15 mouse cellular contexts compared by ENCODE assay signal in genomic region chr12:31270776-31271175, GRCm38 (mm10). TPM values are rescaled to one million over a fixed set of nuclear protein-coding genes. Genes with fewer than 3 reads are reported as not detected.
DNase-seq lines count a peak whose midpoint lies in the region; ATAC-seq and TF ChIP-seq lines count a peak whose summit lies in the region.
"Had no signal": no experiment of that assay in that cellular context is flagged by ENCODE, and none has a peak within 500 bp of the region (broad histone marks: within the 10 kb centered on the region; RNA-seq: fewer than 3 reads in every experiment).

No protein-coding gene starts in this region.

- intact Hi-C loops in heart, postnatal 14 days (cut with DNase I) = no loop called here

- no peak for TF ChIP-seq EP300 in lung, postnatal 0 days (IDR thresholded peaks at IDR 0.05)

- H3K27ac ChIP-seq in heart, embryonic 14.5 days (replicated peaks in 1 of 2; ENCODE audit: control insufficient read depth in 1 of 2, insufficient read depth in 1 of 2, low read depth in 2 of 2, low read length in 2 of 2) = peak overlapping the region; percentile 80 to 85
- peak overlapping the region; percentile 68 for H3K27ac ChIP-seq in lung, postnatal 0 days (ENCODE audit: low read length)
- H3K27ac ChIP-seq in heart, embryonic 16.5 days (ENCODE audit: low read length) = peak overlapping the region; percentile 87
- peak overlapping the region; percentile 77 for H3K27ac ChIP-seq in stomach, embryonic 16.5 days (ENCODE audit: low read length)
- H3K27ac ChIP-seq in forebrain, embryonic 16.5 days (ENCODE audit: low read length) = no peak overlapping the region

- H3K36me3 ChIP-seq in heart, embryonic 14.5 days (ENCODE audit: control insufficient read depth, insufficient read depth, low read length) = peaks cover 88% of the 10 kb centered on the region
- H3K36me3 ChIP-seq in lung, postnatal 0 days (ENCODE audit: insufficient read depth, low read length) = peaks cover 12% of the 10 kb centered on the region; the same call in 1 of the 2 replicates
- peaks cover 44% of the 10 kb centered on the region for H3K36me3 ChIP-seq in heart, embryonic 16.5 days (ENCODE audit: control insufficient read depth, insufficient read depth)
- peaks cover 20% of the 10 kb centered on the region for H3K36me3 ChIP-seq in stomach, embryonic 16.5 days (ENCODE audit: control insufficient read depth, insufficient read depth, low read length)
- no peaks in the 10 kb centered on the region for H3K36me3 ChIP-seq in forebrain, embryonic 16.5 days (ENCODE audit: control insufficient read depth, insufficient read depth)

- H3K4me3 ChIP-seq in heart, embryonic 14.5 days (ENCODE audit: control insufficient read depth in 1 of 2, insufficient read depth in 1 of 2, low read depth in 1 of 2, low read length in 2 of 2) = 0 out of 4 replicates have a peak overlapping the region, but pooled peaks of 1 of the 2 experiments have one; percentile 6
- no peak overlapping the region for H3K4me3 ChIP-seq in lung, postnatal 0 days (ENCODE audit: low read depth, low read length)
- peak overlapping the region; percentile 18; the same call in 1 of the 2 replicates for H3K4me3 ChIP-seq in heart, embryonic 16.5 days (ENCODE audit: low read length)
- peak overlapping the region; percentile 9 for H3K4me3 ChIP-seq in stomach, embryonic 16.5 days (replicated peaks; ENCODE audit: low read length)
- H3K4me3 ChIP-seq in forebrain, embryonic 16.5 days (replicated peaks; ENCODE audit: low read length) = no peak overlapping the region

- 29% methylated on average over 5 of the region's 5 CpGs for WGBS in heart, embryonic 14.5 days
- WGBS in lung, postnatal 0 days = 38% methylated on average over 5 of the region's 5 CpGs
- WGBS in heart, embryonic 16.5 days = 33% methylated on average over 5 of the region's 5 CpGs
- WGBS in stomach, embryonic 16.5 days = 45% methylated on average over 5 of the region's 5 CpGs
- 74% methylated on average over 5 of the region's 5 CpGs for WGBS in forebrain, embryonic 16.5 days

- no peak for ATAC-seq in heart, embryonic 14.5 days (ENCODE audit: insufficient number of reproducible peaks, insufficient read depth, low FRiP score, low read depth)
- ATAC-seq in lung, postnatal 0 days = no peak
- ATAC-seq in heart, embryonic 16.5 days (replicated peaks; ENCODE audit: extremely low read depth, insufficient read depth, low FRiP score) = no peak
- ATAC-seq in stomach, embryonic 16.5 days (ENCODE audit: insufficient read depth, low FRiP score) = no peak
- ATAC-seq in forebrain, embryonic 16.5 days = no peak
- ATAC-seq: CD4-positive, CD25-positive, alpha-beta regulatory T cell, adult 4 months had no signal

- no peaks in the 10 kb centered on the region for H3K9me3 ChIP-seq in heart, embryonic 14.5 days (ENCODE audit: control insufficient read depth, low read length)
- H3K9me3 ChIP-seq in lung, postnatal 0 days (ENCODE audit: low read length) = no peaks in the 10 kb centered on the region
- no peaks in the 10 kb centered on the region for H3K9me3 ChIP-seq in heart, embryonic 16.5 days (replicated peaks; ENCODE audit: control insufficient read depth, low read length)
- no peaks in the 10 kb centered on the region for H3K9me3 ChIP-seq in stomach, embryonic 16.5 days (replicated peaks; ENCODE audit: control insufficient read depth, low read length)
- no peaks in the 10 kb centered on the region for H3K9me3 ChIP-seq in forebrain, embryonic 16.5 days (ENCODE audit: control insufficient read depth, low read length)

- H3K4me2 ChIP-seq in heart, embryonic 14.5 days (ENCODE audit: low read length) = peak overlapping the region; percentile 54
- peak overlapping the region; percentile 32; the same call in 1 of the 2 replicates for H3K4me2 ChIP-seq in lung, postnatal 0 days (replicated peaks; ENCODE audit: low read depth, low read length)
- peak overlapping the region; percentile 51 for H3K4me2 ChIP-seq in heart, embryonic 16.5 days (ENCODE audit: low read depth, low read length)
- peak overlapping the region; percentile 31 for H3K4me2 ChIP-seq in stomach, embryonic 16.5 days (ENCODE audit: low read depth, low read length)
- no peak overlapping the region for H3K4me2 ChIP-seq in forebrain, embryonic 16.5 days (ENCODE audit: low read length)

- DNase-seq in heart, postnatal 14 days = no peak
- DNase-seq in lung, postnatal 0 days (ENCODE audit: low spot score) = no peak
- no peak for DNase-seq in lung, postnatal 25 days (ENCODE audit: low spot score)
- no peak for DNase-seq in urinary bladder, postnatal 10 days (ENCODE audit: low spot score)
- DNase-seq: layer of hippocampus, postnatal 36 days; thymus, postnatal 4 days had no signal

- TF ChIP-seq CTCF in lung, postnatal 0 days (IDR thresholded peaks at IDR 0.05) = no peak

- H3K4me1 ChIP-seq in heart, embryonic 14.5 days (ENCODE audit: control insufficient read depth in 2 of 2, insufficient read depth in 2 of 2, low read length in 2 of 2) = peaks cover 41 to 64% of the 10 kb centered on the region in 2 experiments
- peaks cover 32% of the 10 kb centered on the region; the same call in 1 of the 2 replicates for H3K4me1 ChIP-seq in lung, postnatal 0 days (ENCODE audit: insufficient read depth, low read depth, low read length)
- peaks cover 57% of the 10 kb centered on the region for H3K4me1 ChIP-seq in heart, embryonic 16.5 days (ENCODE audit: control insufficient read depth, insufficient read depth, low read length)
- peaks cover 57% of the 10 kb centered on the region for H3K4me1 ChIP-seq in stomach, embryonic 16.5 days (ENCODE audit: control insufficient read depth, insufficient read depth, low read length)
- H3K4me1 ChIP-seq in forebrain, embryonic 16.5 days (replicated peaks; ENCODE audit: control insufficient read depth, insufficient read depth, low read length) = peaks cover 8% of the 10 kb centered on the region

- no peaks in the 10 kb centered on the region for H3K27me3 ChIP-seq in heart, embryonic 14.5 days (ENCODE audit: control insufficient read depth, insufficient read depth, low read length)
- H3K27me3 ChIP-seq in lung, postnatal 0 days (replicated peaks; ENCODE audit: insufficient read depth, low read length) = no peaks in the 10 kb centered on the region
- no peaks in the 10 kb centered on the region for H3K27me3 ChIP-seq in heart, embryonic 16.5 days (ENCODE audit: control insufficient read depth, insufficient read depth, low read length)
- H3K27me3 ChIP-seq in stomach, embryonic 16.5 days (ENCODE audit: control insufficient read depth, insufficient read depth, low read length) = no peaks in the 10 kb centered on the region
- peaks cover 10% of the 10 kb centered on the region for H3K27me3 ChIP-seq in forebrain, embryonic 16.5 days (replicated peaks; ENCODE audit: control insufficient read depth, insufficient read depth, low read length)

- H3K9ac ChIP-seq in heart, embryonic 14.5 days (ENCODE audit: low read length) = peak overlapping the region; percentile 45; the same call in 1 of the 2 replicates
- no peak overlapping the region for H3K9ac ChIP-seq in lung, postnatal 0 days (replicated peaks; ENCODE audit: low read depth)
- peak overlapping the region; percentile 55 for H3K9ac ChIP-seq in heart, embryonic 16.5 days (ENCODE audit: low read length)
- peak overlapping the region; percentile 42; the same call in 1 of the 2 replicates for H3K9ac ChIP-seq in stomach, embryonic 16.5 days (ENCODE audit: low read length)
- no peak overlapping the region for H3K9ac ChIP-seq in forebrain, embryonic 16.5 days (replicated peaks; ENCODE audit: low read depth, low read length)

RNA-seq across cellular contexts. Expression of gene Lamb1, which starts 5.7 kb away (rescaled TPM):
- polyA plus RNA-seq in heart, embryonic 14.5 days (2014; fragmentation: Nextera tagmentation; extraction: Ambion mirVana) = 96.3 and 101 TPM in 2 replicates
- 100 to 1,000 TPM; 158 to 162 TPM for total RNA-seq in heart, postnatal 14 days (2021)
- 54.8 and 56.0 TPM in 2 replicates for polyA plus RNA-seq in lung, postnatal 0 days (2015; fragmentation: Nextera tagmentation; extraction: Ambion mirVana)
- 92.1 and 113 TPM in 2 replicates for polyA plus RNA-seq in heart, embryonic 16.5 days (2015; fragmentation: Nextera tagmentation; extraction: Ambion mirVana)
- 108 and 120 TPM in 2 replicates for polyA plus RNA-seq in stomach, embryonic 16.5 days (2015; fragmentation: Nextera tagmentation; extraction: Ambion mirVana)
- 21.5 and 25.5 TPM in 2 replicates for polyA plus RNA-seq in forebrain, embryonic 16.5 days (2015; fragmentation: Nextera tagmentation; extraction: Ambion mirVana)
- total RNA-seq: megakaryocyte-erythroid progenitor cell, adult 5-6 weeks had no signal
- polyA plus RNA-seq: CD4-positive, CD25-positive, alpha-beta regulatory T cell, adult 4 months had no signal

RNA-seq across cellular contexts. Expression of gene Gm6993, which starts 30.2 kb away (rescaled TPM):
- polyA plus RNA-seq in heart, embryonic 14.5 days (2014; fragmentation: Nextera tagmentation; extraction: Ambion mirVana) = not detected in 2 replicates
- not detected for total RNA-seq in heart, postnatal 14 days (2021)
- not detected in 2 replicates for polyA plus RNA-seq in lung, postnatal 0 days (2015; fragmentation: Nextera tagmentation; extraction: Ambion mirVana)
- polyA plus RNA-seq in heart, embryonic 16.5 days (2015; fragmentation: Nextera tagmentation; extraction: Ambion mirVana) = not detected in 2 replicates
- not detected in 2 replicates for polyA plus RNA-seq in stomach, embryonic 16.5 days (2015; fragmentation: Nextera tagmentation; extraction: Ambion mirVana)
- not detected in 2 replicates for polyA plus RNA-seq in forebrain, embryonic 16.5 days (2015; fragmentation: Nextera tagmentation; extraction: Ambion mirVana)
- total RNA-seq: gastrocnemius, postnatal 4 days; layer of hippocampus, postnatal 36 days; liver, adult 2 months; megakaryocyte-erythroid progenitor cell, adult 5-6 weeks had no signal
- polyA plus RNA-seq: brain, embryonic 14.5 days; CD4-positive, CD25-positive, alpha-beta regulatory T cell, adult 4 months; liver, adult 2 months had no signal

Comparison
In these comparisons a context has a peak if more than half of its experiments do, and no peak if none do; other contexts are left out.
1. H3K4me3 ChIP-seq: peak in heart, embryonic 16.5 days (single experiment) and stomach, embryonic 16.5 days (single experiment); none in lung, postnatal 0 days (single experiment) and forebrain, embryonic 16.5 days (single experiment).
2. H3K9ac ChIP-seq: peak in heart, embryonic 14.5 days (single experiment), heart, embryonic 16.5 days (single experiment) and stomach, embryonic 16.5 days (single experiment); none in lung, postnatal 0 days (single experiment) and forebrain, embryonic 16.5 days (single experiment).